Mouse (Mus musculus): ENCODE measurements around the gene Scg3. TPM values are rescaled to one million over a fixed set of nuclear protein-coding genes. Genes with fewer than 3 reads are reported as not detected.
"Not testable (repeated sequence)": the region's sequence is repeated elsewhere in the genome, so short reads cannot be mapped to it uniquely, and the experiment has no call there.

Gene Scg3
- polyA plus RNA-seq, 1 experiment from 2014 or later, result 125 TPM

- Histone ChIP-seq H3K36me3 (ENCODE audit: control insufficient read depth, insufficient read depth, low read length) (peaks cover 37% of the 10 kb centered on the region), H3K9ac (ENCODE audit: low read depth, low read length) (no peak overlapping the region), H3K27me3 (replicated peaks; ENCODE audit: control insufficient read depth, insufficient read depth, low read length) (no peaks in the 10 kb centered on the region), H3K9me3 (ENCODE audit: control insufficient read depth, low read length) (no peaks in the 10 kb centered on the region), H3K4me2 (ENCODE audit: low read length) (no peak overlapping the region), H3K4me1 (ENCODE audit: control insufficient read depth, insufficient read depth, low read depth, low read length) (no peaks in the 10 kb centered on the region), H3K4me3 (ENCODE audit: low read length) (no peak overlapping the region), H3K27ac (ENCODE audit: low read depth, low read length) (no peak overlapping the region)
- 58% methylated on average over 6 of the region's 6 CpGs for WGBS
- ATAC-seq, result peak; percentile 55; the same call in 1 of the 2 replicates
Measured at GRCm38 (mm10) chr9:75672769-75673168, 11.1 kb downstream of the Scg3 start.

GRCm38 (mm10) chr9:75666612-75667011 lies 17.2 kb downstream of the Scg3 start:
- Histone ChIP-seq H3K9ac (ENCODE audit: low read depth, low read length) (no peak overlapping the region), H3K4me1 (ENCODE audit: control insufficient read depth, insufficient read depth, low read depth, low read length) (no peaks in the 10 kb centered on the region), H3K4me2 (ENCODE audit: low read length) (no peak overlapping the region), H3K4me3 (ENCODE audit: low read length) (no peak overlapping the region), H3K36me3 (ENCODE audit: control insufficient read depth, insufficient read depth, low read length) (peaks cover 19% of the 10 kb centered on the region), H3K9me3 (ENCODE audit: control insufficient read depth, low read length) (no peaks in the 10 kb centered on the region), H3K27ac (ENCODE audit: low read depth, low read length) (no peak overlapping the region), H3K27me3 (replicated peaks; ENCODE audit: control insufficient read depth, insufficient read depth, low read length) (no peaks in the 10 kb centered on the region)
- no peak for ATAC-seq
- WGBS, result 71% methylated on average over 5 of the region's 5 CpGs

- Histone ChIP-seq H3K9me3 (ENCODE audit: control insufficient read depth, low read length) (no peaks in the 10 kb centered on the region), H3K27ac (ENCODE audit: low read depth, low read length) (no peak overlapping the region), H3K4me3 (ENCODE audit: low read length) (no peak overlapping the region), H3K4me1 (ENCODE audit: control insufficient read depth, insufficient read depth, low read depth, low read length) (no peaks in the 10 kb centered on the region), H3K4me2 (ENCODE audit: low read length) (no peak overlapping the region), H3K27me3 (replicated peaks; ENCODE audit: control insufficient read depth, insufficient read depth, low read length) (no peaks in the 10 kb centered on the region), H3K36me3 (ENCODE audit: control insufficient read depth, insufficient read depth, low read length) (peaks cover 23% of the 10 kb centered on the region), H3K9ac (ENCODE audit: low read depth, low read length) (no peak overlapping the region)
- peak; percentile 63; the same call in 1 of the 2 replicates for ATAC-seq
- WGBS, result 72% methylated on average over 6 of the region's 6 CpGs
Measured at GRCm38 (mm10) chr9:75665364-75665763, 18.5 kb downstream of the Scg3 start.

GRCm38 (mm10) chr9:75660917-75661316 lies 22.9 kb downstream of the Scg3 start:
- Histone ChIP-seq H3K36me3 (ENCODE audit: control insufficient read depth, insufficient read depth, low read length) (peaks cover 33% of the 10 kb centered on the region), H3K4me1 (ENCODE audit: control insufficient read depth, insufficient read depth, low read depth, low read length) (no peaks in the 10 kb centered on the region), H3K27ac (ENCODE audit: low read depth, low read length) (no peak overlapping the region), H3K4me2 (ENCODE audit: low read length) (no peak overlapping the region), H3K9me3 (ENCODE audit: control insufficient read depth, low read length) (no peaks in the 10 kb centered on the region), H3K9ac (ENCODE audit: low read depth, low read length) (no peak overlapping the region), H3K27me3 (replicated peaks; ENCODE audit: control insufficient read depth, insufficient read depth, low read length) (no peaks in the 10 kb centered on the region), H3K4me3 (ENCODE audit: low read length) (no peak overlapping the region)
- ATAC-seq, result no peak
- WGBS, result 91% methylated on average over 8 of the region's 8 CpGs

- 87% methylated on average over 3 of the region's 3 CpGs for WGBS
- not testable (repeated sequence) for H3K4me3 ChIP-seq (ENCODE audit: low read length); ATAC-seq; H3K4me2 ChIP-seq (ENCODE audit: low read length); H3K9me3 ChIP-seq (ENCODE audit: control insufficient read depth, low read length); H3K4me1 ChIP-seq (ENCODE audit: control insufficient read depth, insufficient read depth, low read depth, low read length); H3K9ac ChIP-seq (ENCODE audit: low read depth, low read length); H3K27me3 ChIP-seq (replicated peaks; ENCODE audit: control insufficient read depth, insufficient read depth, low read length); H3K27ac ChIP-seq (ENCODE audit: low read depth, low read length)
- peaks cover 27% of the 10 kb centered on the region for H3K36me3 ChIP-seq (ENCODE audit: control insufficient read depth, insufficient read depth, low read length)
Measured at GRCm38 (mm10) chr9:75656456-75656855, 27.4 kb downstream of the Scg3 start.

- no peak overlapping the region for H3K27ac ChIP-seq (ENCODE audit: low read depth, low read length)
- H3K27me3 ChIP-seq (replicated peaks; ENCODE audit: control insufficient read depth, insufficient read depth, low read length), result no peaks in the 10 kb centered on the region
- no peaks in the 10 kb centered on the region for H3K4me1 ChIP-seq (ENCODE audit: control insufficient read depth, insufficient read depth, low read depth, low read length)
- H3K36me3 ChIP-seq (ENCODE audit: control insufficient read depth, insufficient read depth, low read length), result peaks cover 25% of the 10 kb centered on the region
- no peak overlapping the region for H3K9ac ChIP-seq (ENCODE audit: low read depth, low read length)
- WGBS, result 45% methylated on average over 12 of the region's 12 CpGs
- no peak overlapping the region for H3K4me2 ChIP-seq (ENCODE audit: low read length)
- H3K4me3 ChIP-seq (ENCODE audit: low read length), result no peak overlapping the region
- no peaks in the 10 kb centered on the region for H3K9me3 ChIP-seq (ENCODE audit: control insufficient read depth, low read length)
- peak; percentile 37; the same call in 1 of the 2 replicates for ATAC-seq
Measured at GRCm38 (mm10) chr9:75653981-75654911, 29.6 kb downstream of the Scg3 start.

- no peak overlapping the region for H3K27ac ChIP-seq (ENCODE audit: low read depth, low read length)
- H3K4me3 ChIP-seq (ENCODE audit: low read length), result no peak overlapping the region
- no peaks in the 10 kb centered on the region for H3K4me1 ChIP-seq (ENCODE audit: control insufficient read depth, insufficient read depth, low read depth, low read length)
- no peaks in the 10 kb centered on the region for H3K9me3 ChIP-seq (ENCODE audit: control insufficient read depth, low read length)
- peaks cover 31% of the 10 kb centered on the region for H3K36me3 ChIP-seq (ENCODE audit: control insufficient read depth, insufficient read depth, low read length)
- H3K9ac ChIP-seq (ENCODE audit: low read depth, low read length), result no peak overlapping the region
- no peaks in the 10 kb centered on the region for H3K27me3 ChIP-seq (replicated peaks; ENCODE audit: control insufficient read depth, insufficient read depth, low read length)
- no peak overlapping the region for H3K4me2 ChIP-seq (ENCODE audit: low read length)
- WGBS, result 65% methylated on average over 3 of the region's 3 CpGs
- ATAC-seq, result no peak
Measured at GRCm38 (mm10) chr9:75645405-75645804, 38.5 kb downstream of the Scg3 start.

- H3K9me3 ChIP-seq (ENCODE audit: control insufficient read depth, low read length), result no peaks in the 10 kb centered on the region
- no peaks in the 10 kb centered on the region for H3K36me3 ChIP-seq (ENCODE audit: control insufficient read depth, insufficient read depth, low read length)
- H3K4me1 ChIP-seq (ENCODE audit: control insufficient read depth, insufficient read depth, low read depth, low read length), result no peaks in the 10 kb centered on the region
- WGBS, result 79% methylated on average over 4 of the region's 4 CpGs
- H3K27ac ChIP-seq (ENCODE audit: low read depth, low read length), result no peak overlapping the region
- no peaks in the 10 kb centered on the region for H3K27me3 ChIP-seq (replicated peaks; ENCODE audit: control insufficient read depth, insufficient read depth, low read length)
- H3K4me3 ChIP-seq (ENCODE audit: low read length), result no peak overlapping the region
- H3K4me2 ChIP-seq (ENCODE audit: low read length), result no peak overlapping the region
- H3K9ac ChIP-seq (ENCODE audit: low read depth, low read length), result no peak overlapping the region
- ATAC-seq, result no peak
Measured at GRCm38 (mm10) chr9:75634226-75634625, 49.6 kb downstream of the Scg3 start.

GRCm38 (mm10) chr9:75633603-75634002 lies 50.3 kb downstream of the Scg3 start:
- Histone ChIP-seq H3K9me3 (ENCODE audit: control insufficient read depth, low read length) (no peaks in the 10 kb centered on the region), H3K4me3 (ENCODE audit: low read length) (no peak overlapping the region), H3K9ac (ENCODE audit: low read depth, low read length) (no peak overlapping the region), H3K27ac (ENCODE audit: low read depth, low read length) (no peak overlapping the region), H3K4me1 (ENCODE audit: control insufficient read depth, insufficient read depth, low read depth, low read length) (no peaks in the 10 kb centered on the region), H3K4me2 (ENCODE audit: low read length) (no peak overlapping the region), H3K27me3 (replicated peaks; ENCODE audit: control insufficient read depth, insufficient read depth, low read length) (no peaks in the 10 kb centered on the region), H3K36me3 (ENCODE audit: control insufficient read depth, insufficient read depth, low read length) (no peaks in the 10 kb centered on the region)
- WGBS, result 94% methylated on average over 8 of the region's 8 CpGs
- ATAC-seq, result no peak

Measured in hindbrain, embryonic 16.5 days (tissue).